ENCODE assay signal across 8 mouse cellular contexts in the genomic region with DNA sequence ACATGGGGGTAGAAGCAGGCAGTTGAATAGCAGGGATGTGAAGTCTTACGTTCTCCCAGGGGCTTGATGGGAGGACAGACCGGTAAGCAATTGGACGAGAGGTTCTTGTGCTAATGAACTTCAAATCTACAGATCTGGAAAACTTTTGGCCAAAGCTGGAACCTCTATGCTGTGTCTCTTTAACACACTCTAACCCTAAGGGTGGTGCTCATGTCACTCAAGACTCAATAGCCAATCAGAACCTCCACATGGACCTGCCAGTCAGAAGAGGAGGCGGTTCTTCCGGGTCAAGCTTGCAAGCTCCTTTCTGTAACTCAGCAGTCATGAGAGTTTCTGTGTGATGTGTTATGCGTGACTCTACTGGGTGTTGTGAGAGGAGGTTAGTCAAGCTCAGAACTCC. TPM values are rescaled to one million over a fixed set of nuclear protein-coding genes. Genes with fewer than 3 reads are reported as not detected.
A peak's percentile ranks its signal among the peaks of the same experiment; 100 is the strongest.
DNase-seq lines count a peak whose midpoint lies in the region; ATAC-seq and TF ChIP-seq lines count a peak whose summit lies in the region.
"Not testable (repeated sequence)": the region's sequence is repeated elsewhere in the genome, so short reads cannot be mapped to it uniquely, and the experiment has no call there.

A gene (plus strand): TSS at position 301 of the 400 bp plus-strand sequence.

- not testable (repeated sequence) for H3K9me3 ChIP-seq in embryonic facial prominence, embryonic 10.5 days; hindbrain, embryonic 12.5 days (replicated peaks); limb, embryonic 11.5 days (ENCODE audit: control insufficient read depth, low read length); lung, embryonic 16.5 days (ENCODE audit: control insufficient read depth, low read length); neural tube, embryonic 12.5 days

- H3K27ac ChIP-seq in embryonic facial prominence, embryonic 10.5 days (replicated peaks); hindbrain, embryonic 12.5 days; limb, embryonic 11.5 days (replicated peaks; ENCODE audit: low read depth, low read length); lung, embryonic 16.5 days (ENCODE audit: low read length); neural tube, embryonic 12.5 days: not testable (repeated sequence)

- H3K4me2 ChIP-seq in hindbrain, embryonic 12.5 days (replicated peaks): peak within 1 kb of the TSS; percentile 43
- 0 out of 2 replicates have a peak within 1 kb of the TSS, but pooled peaks have one; percentile 10 for H3K4me2 ChIP-seq in limb, embryonic 11.5 days (ENCODE audit: low read depth, severe bottlenecking)
- H3K4me2 ChIP-seq in lung, embryonic 16.5 days (ENCODE audit: low read depth, low read length): peak within 1 kb of the TSS; percentile 37; the same call in 1 of the 2 replicates
- H3K4me2 ChIP-seq in neural tube, embryonic 12.5 days (replicated peaks): peak within 1 kb of the TSS; percentile 45

- not testable (repeated sequence) for H3K36me3 ChIP-seq in C2C12 (ENCODE audit: control insufficient read depth, insufficient read depth); embryonic facial prominence, embryonic 10.5 days (replicated peaks); hindbrain, embryonic 12.5 days; limb, embryonic 11.5 days (ENCODE audit: control insufficient read depth, insufficient read depth, low read length); lung, embryonic 16.5 days (ENCODE audit: control insufficient read depth, insufficient read depth, low read length); neural tube, embryonic 12.5 days

- DNase-seq in embryonic facial prominence, embryonic 10.5 days (ENCODE audit: low spot score); frontal cortex, adult 2 months (ENCODE audit: extremely low spot score in 1 of 2, low spot score in 1 of 2); layer of hippocampus, adult 18-20 months (ENCODE audit: low spot score in 2 of 2); limb, embryonic 11.5 days (ENCODE audit: low spot score): not testable (repeated sequence)

- not testable (repeated sequence) for TF ChIP-seq CTCF in C2C12 (IDR thresholded peaks at IDR 0.05; ENCODE audit: control insufficient read depth, insufficient read depth, insufficient read length)

- not testable (repeated sequence) for H3K9ac ChIP-seq in hindbrain, embryonic 12.5 days; limb, embryonic 11.5 days (ENCODE audit: low read length); neural tube, embryonic 12.5 days
- peak within 1 kb of the TSS; percentile 50 for H3K9ac ChIP-seq in lung, embryonic 16.5 days (ENCODE audit: low read length)

- peak within 1 kb of the TSS; percentile 37 for H3K4me3 ChIP-seq in C2C12 (ENCODE audit: insufficient read depth, poor library complexity, severe bottlenecking)
- peak within 1 kb of the TSS; percentile 57 for H3K4me3 ChIP-seq in embryonic facial prominence, embryonic 10.5 days
- H3K4me3 ChIP-seq in hindbrain, embryonic 12.5 days: peak within 1 kb of the TSS; percentile 41
- H3K4me3 ChIP-seq in limb, embryonic 11.5 days (ENCODE audit: low read depth, low read length): peak within 1 kb of the TSS; percentile 29
- peak within 1 kb of the TSS; percentile 48 for H3K4me3 ChIP-seq in lung, embryonic 16.5 days (ENCODE audit: low read length)
- peak within 1 kb of the TSS; percentile 41 for H3K4me3 ChIP-seq in neural tube, embryonic 12.5 days

- no CpG with 5 or more reads among the region's 6 CpGs for WGBS in embryonic facial prominence, embryonic 10.5 days
- no CpG with 5 or more reads among the region's 6 CpGs for WGBS in hindbrain, embryonic 12.5 days
- no CpG with 5 or more reads among the region's 6 CpGs for WGBS in limb, embryonic 11.5 days
- no CpG with 5 or more reads among the region's 6 CpGs for WGBS in lung, embryonic 16.5 days
- no CpG with 5 or more reads among the region's 6 CpGs for WGBS in neural tube, embryonic 12.5 days

- H3K4me1 ChIP-seq in embryonic facial prominence, embryonic 10.5 days; hindbrain, embryonic 12.5 days; limb, embryonic 11.5 days (ENCODE audit: control insufficient read depth, insufficient read depth, low read length); lung, embryonic 16.5 days (replicated peaks; ENCODE audit: control insufficient read depth, insufficient read depth, low read length); neural tube, embryonic 12.5 days: not testable (repeated sequence)

- H3K79me3 ChIP-seq in C2C12 (ENCODE audit: low read depth): not testable (repeated sequence)

- H3K79me2 ChIP-seq in C2C12 (ENCODE audit: control insufficient read depth, insufficient read depth): not testable (repeated sequence)

- not testable (repeated sequence) for H3ac ChIP-seq in C2C12 (ENCODE audit: control insufficient read depth, insufficient read length, low read depth)

- H3K27me3 ChIP-seq in C2C12 (ENCODE audit: control insufficient read depth, insufficient read depth, insufficient read length); embryonic facial prominence, embryonic 10.5 days (replicated peaks; ENCODE audit: low read depth, poor library complexity, severe bottlenecking); hindbrain, embryonic 12.5 days; limb, embryonic 11.5 days (ENCODE audit: control insufficient read depth, insufficient read depth, low read length); lung, embryonic 16.5 days (ENCODE audit: control insufficient read depth, insufficient read depth, low read depth, low read length); neural tube, embryonic 12.5 days (replicated peaks): not testable (repeated sequence)

- ATAC-seq in hindbrain, embryonic 12.5 days (ENCODE audit: low FRiP score); limb, embryonic 11.5 days (ENCODE audit: insufficient number of reproducible peaks, low FRiP score, low TSS enrichment, low read depth); lung, embryonic 16.5 days (ENCODE audit: low read depth); neural tube, embryonic 12.5 days (ENCODE audit: low FRiP score, low read depth): not testable (repeated sequence)

RNA-seq across cellular contexts. Expression of the gene that starts here (rescaled TPM):
- polyA plus RNA-seq in C2C12 (2012; fragmentation: generic; extraction: Trizol): 7.5 TPM
- 14.0 and 18.7 TPM in 2 replicates for polyA plus RNA-seq in embryonic facial prominence, embryonic 10.5 days (2016; fragmentation: Nextera tagmentation; extraction: Ambion mirVana)
- polyA plus RNA-seq in frontal cortex, adult 2 months (2012; rRNA removed): 30.9 and 37.3 TPM in 2 replicates
- 9.2 and 15.0 TPM in 2 replicates for polyA plus RNA-seq in hindbrain, embryonic 12.5 days (2016; fragmentation: Nextera tagmentation; extraction: Ambion mirVana)
- 10 to 100 TPM; 22.0 to 24.0 TPM for total RNA-seq in layer of hippocampus, adult 18-20 months (2021)
- 12.8 and 14.2 TPM in 2 replicates for polyA plus RNA-seq in limb, embryonic 11.5 days (2014; fragmentation: Nextera tagmentation; extraction: Ambion mirVana)
- polyA plus RNA-seq in lung, embryonic 16.5 days (2015; fragmentation: Nextera tagmentation; extraction: Ambion mirVana): 13.8 and 18.2 TPM in 2 replicates
- polyA plus RNA-seq in neural tube, embryonic 12.5 days (2016; fragmentation: Nextera tagmentation; extraction: Ambion mirVana): 7.9 and 9.2 TPM in 2 replicates
